Mouse (Mus musculus) hindbrain, postnatal 0 days (tissue): ENCODE measurements around the gene Npas3. TPM values are rescaled to one million over a fixed set of nuclear protein-coding genes. Genes with fewer than 3 reads are reported as not detected.

ENCODE experiments used
- ATAC-seq: fragments of 200-750 bp; cut with Nextera tagmentation; 2 replicates; pipeline ENCODE4 v1.8.0; 2017; ENCODE audit warnings: mild to moderate bottlenecking, moderate TSS enrichment, moderate library complexity
- DNase-seq: peaks from one replicate; pipeline ENCODE4 v3.0.0-alpha.2; 2015; ENCODE audit warnings: low spot score
- H3K27ac ChIP-seq: fragments of 300-500 bp; sonication (generic); 2 replicates; pipeline ENCODE4 v1.5.1; 2014; ENCODE audit warnings: mild to moderate bottlenecking
- H3K27me3 ChIP-seq: fragments of 300-500 bp; sonication (generic); 2 replicates; pipeline ENCODE4 v1.6.1; 2014; ENCODE audit warnings: low read length, mixed read lengths; ENCODE audit not compliant: insufficient read depth
- H3K36me3 ChIP-seq: fragments of 300-500 bp; sonication (generic); 2 replicates; pipeline ENCODE4 v1.6.1; 2014; ENCODE audit warnings: low read length, mixed read lengths; ENCODE audit not compliant: insufficient read depth
- H3K4me1 ChIP-seq: fragments of 300-500 bp; sonication (generic); 2 replicates; pipeline ENCODE4 v1.6.1; 2014; ENCODE audit warnings: antibody characterized with exemption, low read length, mixed read lengths; ENCODE audit not compliant: insufficient read depth
- H3K4me2 ChIP-seq: fragments of 300-500 bp; sonication (generic); 2 replicates; pipeline ENCODE4 v1.6.1; 2014; ENCODE audit warnings: low read depth, mild to moderate bottlenecking, low read length, moderate library complexity, mixed read lengths
- H3K4me3 ChIP-seq: fragments of 300-500 bp; sonication (generic); 2 replicates; pipeline ENCODE4 v1.5.1; 2014; ENCODE audit warnings: low read length
- H3K9ac ChIP-seq: fragments of 300-500 bp; sonication (generic); replicated peaks from 2 replicates; pipeline ENCODE4 v1.6.1; 2014; ENCODE audit warnings: mild to moderate bottlenecking, low read length, moderate library complexity, mixed read lengths
- H3K9me3 ChIP-seq: fragments of 300-500 bp; sonication (generic); 2 replicates; pipeline ENCODE4 v1.6.1; 2016; ENCODE audit warnings: low read length, mixed read lengths
- CTCF ChIP-seq: IDR thresholded peaks from 2 replicates; pipeline ENCODE4 v1.5.1; 2016; ENCODE audit warnings: antibody characterized with exemption, control low read depth, low read depth
- WGBS: fragments of 180-500 bp; shearing (Covaris S2); extraction: QIAGEN DNeasy Blood & Tissue Kit; methylation state at CpG from one replicate; pipeline ENCODE4 v1.1.7; 2014; 5-methylcytosine and 5-hydroxymethylcytosine counted together
- polyA plus RNA-seq: library from polyadenylated mRNA; unstranded; fragments of >200 nt; fragmentation: Nextera tagmentation; extraction: Ambion mirVana; gene quantifications from 2 replicates; pipeline ENCODE4 v1.2.1, GENCODE M21; 2015
- total RNA-seq: library from RNA; depleted of rRNA; stranded (reverse); fragments of >200 nt; gene quantifications from 2 replicates; pipeline ENCODE4 v1.2.3, GENCODE M21; 2014

Gene Npas3
- total and polyA plus RNA-seq, 2 experiments from 2014 or later = 28.0 to 53.8 TPM

- no peaks in the 10 kb centered on the region for H3K9me3 ChIP-seq
- DNase-seq (peak; percentile 44), ATAC-seq (0 out of 2 replicates have a peak, but pooled peaks have one; percentile 51)
- WGBS = 44% methylated on average over 6 of the region's 6 CpGs
- no peak overlapping the region for H3K4me2 ChIP-seq
- peaks cover 6% of the 10 kb centered on the region; the same call in 1 of the 2 replicates for H3K4me1 ChIP-seq
- H3K36me3 ChIP-seq = no peaks in the 10 kb centered on the region
- H3K27ac ChIP-seq = no peak overlapping the region
- no peak for TF ChIP-seq CTCF
- H3K27me3 ChIP-seq = no peaks in the 10 kb centered on the region
- no peak overlapping the region for H3K4me3 ChIP-seq
- no peak overlapping the region for H3K9ac ChIP-seq
These were observed 407.8 kb downstream of the Npas3 start for GRCm38 (mm10) chr12:53656301-53656700.

DNA sequence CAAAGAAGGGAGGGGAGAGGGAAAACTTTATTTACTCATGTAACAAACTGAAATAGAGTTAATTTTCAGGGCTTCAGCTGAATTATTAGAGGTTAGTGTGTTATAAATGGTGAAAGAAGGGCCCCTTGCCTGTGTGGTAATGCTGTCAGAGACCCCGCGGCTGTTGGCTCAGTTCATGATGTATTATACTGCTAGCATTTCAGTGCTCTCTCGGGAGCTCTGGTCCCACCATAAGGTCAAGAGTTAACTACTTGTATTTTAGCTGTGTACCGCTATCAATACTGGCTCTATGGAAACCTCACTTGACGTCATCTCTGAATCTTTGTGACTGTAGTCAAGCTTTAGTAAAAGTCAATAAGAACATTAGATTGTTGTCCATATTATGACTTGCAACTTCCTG, 415.6 kb downstream of the Npas3 start:
- H3K9me3 ChIP-seq = no peaks in the 10 kb centered on the region
- no peak for ATAC-seq
- H3K4me1 ChIP-seq = no peaks in the 10 kb centered on the region
- DNase-seq = no peak
- no peak overlapping the region for H3K4me3 ChIP-seq
- no peak overlapping the region for H3K4me2 ChIP-seq
- H3K27ac ChIP-seq = no peak overlapping the region
- no peaks in the 10 kb centered on the region for H3K27me3 ChIP-seq
- TF ChIP-seq CTCF = no peak
- no peaks in the 10 kb centered on the region for H3K36me3 ChIP-seq
- WGBS = 25% methylated on average over 5 of the region's 5 CpGs
- H3K9ac ChIP-seq = no peak overlapping the region

GRCm38 (mm10) chr12:53671846-53672245, 423.4 kb downstream of the Npas3 start:
- H3K27ac ChIP-seq = no peak overlapping the region
- H3K4me2 ChIP-seq = no peak overlapping the region
- no peaks in the 10 kb centered on the region for H3K27me3 ChIP-seq
- DNase-seq (no peak), ATAC-seq (no peak)
- H3K4me3 ChIP-seq = no peak overlapping the region
- H3K9ac ChIP-seq = no peak overlapping the region
- no peaks in the 10 kb centered on the region for H3K36me3 ChIP-seq
- no peaks in the 10 kb centered on the region for H3K4me1 ChIP-seq
- no peak for TF ChIP-seq CTCF
- no peaks in the 10 kb centered on the region for H3K9me3 ChIP-seq
- 73% methylated on average over 2 of the region's 2 CpGs for WGBS

DNA sequence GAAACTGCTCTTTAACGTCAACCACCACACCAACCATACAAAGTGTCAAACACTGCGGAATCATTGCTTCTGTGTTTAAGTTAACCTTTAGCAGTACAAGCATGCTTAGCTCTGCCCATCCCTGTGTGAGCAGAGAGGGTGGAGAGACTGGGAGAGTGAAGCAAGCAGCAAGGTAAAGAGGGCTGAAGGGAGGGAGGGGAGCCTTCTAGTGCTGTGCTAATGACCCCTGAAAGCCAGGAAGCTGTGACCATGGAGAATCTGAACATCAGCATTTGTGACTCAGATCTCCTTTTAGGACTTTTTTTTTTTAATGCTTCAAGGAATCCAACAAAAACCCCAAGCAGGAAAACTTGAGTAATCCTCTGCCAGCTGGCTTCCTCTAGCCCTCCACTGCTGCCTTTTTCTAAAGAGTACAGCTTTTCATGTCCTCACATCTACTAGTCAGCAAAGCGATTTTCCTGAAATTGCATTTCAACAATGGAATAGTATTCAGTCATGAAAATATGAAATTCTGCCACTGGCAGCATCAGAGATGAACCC, 428.7 kb downstream of the Npas3 start:
- Histone ChIP-seq H3K4me2 (no peak overlapping the region), H3K27me3 (no peaks in the 10 kb centered on the region), H3K36me3 (no peaks in the 10 kb centered on the region), H3K4me3 (no peak overlapping the region), H3K4me1 (no peaks in the 10 kb centered on the region), H3K27ac (no peak overlapping the region), H3K9me3 (no peaks in the 10 kb centered on the region), H3K9ac (no peak overlapping the region)
- TF ChIP-seq CTCF = no peak
- ATAC-seq (no peak), DNase-seq (no peak)
- WGBS = 69% methylated on average over 3 of the region's 3 CpGs

DNA sequence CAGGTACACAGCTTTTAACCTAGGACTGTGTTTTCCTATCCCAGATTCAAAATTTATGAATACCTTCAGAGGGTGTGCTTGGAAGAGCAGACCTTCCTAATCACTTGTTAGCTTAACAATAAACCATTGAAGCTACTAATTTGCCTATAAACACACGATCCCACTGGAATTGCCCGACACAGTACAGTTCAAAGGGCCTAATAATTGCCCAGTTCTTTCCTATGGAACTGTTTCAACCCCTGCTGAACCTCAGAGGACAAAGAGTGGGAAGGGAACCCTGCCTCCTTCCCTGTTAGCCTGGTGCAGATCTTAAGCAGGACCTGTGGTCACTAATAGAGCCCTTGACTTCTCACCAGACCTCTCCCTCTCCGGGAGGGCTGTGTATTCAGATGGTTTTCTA, 429.7 kb downstream of the Npas3 start:
- Histone ChIP-seq H3K36me3 (no peaks in the 10 kb centered on the region), H3K27me3 (no peaks in the 10 kb centered on the region), H3K4me2 (no peak overlapping the region), H3K27ac (no peak overlapping the region), H3K4me3 (no peak overlapping the region), H3K9me3 (no peaks in the 10 kb centered on the region), H3K9ac (no peak overlapping the region), H3K4me1 (no peaks in the 10 kb centered on the region)
- TF ChIP-seq CTCF = no peak
- no peak for ATAC-seq
- no peak for DNase-seq
- 48% methylated on average over 3 of the region's 3 CpGs for WGBS

DNA sequence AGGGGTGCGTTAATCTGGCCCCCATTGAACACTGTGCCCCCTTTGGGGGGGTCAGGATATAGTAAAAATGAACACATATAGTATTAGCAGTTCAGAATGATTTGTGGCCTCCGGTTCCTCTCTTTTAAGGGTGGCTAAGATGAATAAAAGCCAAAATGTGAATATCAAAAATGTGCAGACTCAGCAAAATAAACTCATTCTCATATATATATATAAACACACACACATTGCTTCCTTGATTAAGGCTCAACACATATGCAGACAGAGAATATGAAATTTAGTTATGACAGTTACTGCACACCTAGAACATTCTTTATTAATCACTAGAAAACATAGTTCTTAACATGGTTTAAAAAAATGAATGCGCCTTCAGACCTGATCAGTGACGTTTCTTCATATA, 430.7 kb downstream of the Npas3 start:
- H3K4me2 ChIP-seq = no peak overlapping the region
- DNase-seq = no peak
- 98% methylated on average over 4 of the region's 4 CpGs for WGBS

DNA sequence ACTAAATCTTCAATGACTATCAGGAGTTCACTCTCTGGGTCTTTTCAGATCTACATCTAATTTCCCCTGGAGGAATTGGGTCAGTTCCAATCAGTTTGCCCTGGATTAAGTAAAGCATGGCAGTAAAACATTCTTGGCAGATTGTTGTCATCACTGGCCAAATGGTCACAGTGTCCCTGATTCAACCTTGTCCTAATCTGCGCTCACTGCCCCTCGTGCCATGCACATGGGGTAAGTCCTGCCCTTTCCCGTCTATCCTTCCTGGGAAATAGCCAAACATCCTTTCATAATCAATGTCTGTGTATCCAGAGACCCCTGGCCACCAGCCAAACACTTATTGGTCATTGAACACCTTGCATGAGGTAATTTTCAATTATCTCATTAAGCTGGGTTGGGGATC, 432.0 kb downstream of the Npas3 start:
- ATAC-seq (no peak), DNase-seq (peak; percentile 28)
- Histone ChIP-seq H3K9me3 (no peaks in the 10 kb centered on the region), H3K27ac (no peak overlapping the region), H3K4me3 (no peak overlapping the region), H3K36me3 (no peaks in the 10 kb centered on the region), H3K9ac (no peak overlapping the region), H3K27me3 (no peaks in the 10 kb centered on the region), H3K4me1 (no peaks in the 10 kb centered on the region), H3K4me2 (no peak overlapping the region)
- no peak for TF ChIP-seq CTCF
- WGBS = 59% methylated on average over 3 of the region's 3 CpGs

More for the DNA sequence above, 430.7 kb downstream of the Npas3 start:
- ATAC-seq = no peak
- no peak overlapping the region for H3K4me3 ChIP-seq
- no peaks in the 10 kb centered on the region for H3K27me3 ChIP-seq
- no peak overlapping the region for H3K27ac ChIP-seq
- H3K36me3 ChIP-seq = no peaks in the 10 kb centered on the region
- H3K9me3 ChIP-seq = no peaks in the 10 kb centered on the region
- no peaks in the 10 kb centered on the region for H3K4me1 ChIP-seq
- no peak for TF ChIP-seq CTCF
- no peak overlapping the region for H3K9ac ChIP-seq
